Mouse (Mus musculus) kidney, embryonic 14.5 days (tissue): ENCODE data around the gene Zfp219. TPM values are rescaled to one million over a fixed set of nuclear protein-coding genes. Genes with fewer than 3 reads are reported as not detected.

Experiments
- ATAC-seq: fragments of 200-750 bp; cut with Nextera tagmentation; 2 replicates; pipeline ENCODE4 v1.8.0; 2017; ENCODE audit warnings: moderate number of reproducible peaks, mild to moderate bottlenecking, moderate TSS enrichment, moderate library complexity; ENCODE audit not compliant: low FRiP score, low TSS enrichment
- H3K27ac ChIP-seq: fragments of 300-500 bp; sonication (generic); 2 replicates; pipeline ENCODE4 v1.5.1; 2014; ENCODE audit warnings: low read depth, mild to moderate bottlenecking, low read length, moderate library complexity, mixed read lengths
- H3K27me3 ChIP-seq: fragments of 300-500 bp; sonication (generic); 2 replicates; pipeline ENCODE4 v1.6.1; 2014; ENCODE audit warnings: mild to moderate bottlenecking, low read length; ENCODE audit not compliant: control insufficient read depth, insufficient read depth
- H3K36me3 ChIP-seq: fragments of 300-500 bp; sonication (generic); 2 replicates; pipeline ENCODE4 v1.6.1; 2014; ENCODE audit warnings: low read length, mixed read lengths; ENCODE audit not compliant: control insufficient read depth, insufficient read depth
- H3K4me1 ChIP-seq: fragments of 300-500 bp; sonication (generic); 2 replicates; pipeline ENCODE4 v1.6.1; 2014; ENCODE audit warnings: low read length, mixed read lengths; ENCODE audit not compliant: control insufficient read depth, insufficient read depth
- H3K4me2 ChIP-seq: fragments of 300-500 bp; sonication (generic); replicated peaks from 2 replicates; pipeline ENCODE4 v1.6.1; 2014; ENCODE audit warnings: low read depth, mild to moderate bottlenecking, low read length
- H3K4me3 ChIP-seq: fragments of 300-500 bp; sonication (generic); 2 replicates; pipeline ENCODE4 v1.5.1; 2014; ENCODE audit warnings: mild to moderate bottlenecking, low read length
- H3K9ac ChIP-seq: fragments of 300-500 bp; sonication (generic); 2 replicates; pipeline ENCODE4 v1.6.1; 2014; ENCODE audit warnings: low read depth, mild to moderate bottlenecking, low read length, moderate library complexity
- H3K9me3 ChIP-seq: fragments of 300-500 bp; sonication (generic); 2 replicates; pipeline ENCODE4 v1.6.1; 2016; ENCODE audit warnings: low read length; ENCODE audit not compliant: control insufficient read depth
- WGBS: fragments of 180-500 bp; shearing (Covaris S2); extraction: QIAGEN DNeasy Blood & Tissue Kit; methylation state at CpG from one replicate; pipeline ENCODE4 v1.1.7; 2014; 5-methylcytosine and 5-hydroxymethylcytosine counted together
- polyA plus RNA-seq: library from polyadenylated mRNA; unstranded; fragments of >200 nt; fragmentation: Nextera tagmentation; extraction: Ambion mirVana; gene quantifications from 2 replicates; pipeline ENCODE4 v1.2.1, GENCODE M21; 2014

Zfp219 gene
- polyA plus RNA-seq, 1 experiment from 2014 or later: 45.5 TPM

DNA sequence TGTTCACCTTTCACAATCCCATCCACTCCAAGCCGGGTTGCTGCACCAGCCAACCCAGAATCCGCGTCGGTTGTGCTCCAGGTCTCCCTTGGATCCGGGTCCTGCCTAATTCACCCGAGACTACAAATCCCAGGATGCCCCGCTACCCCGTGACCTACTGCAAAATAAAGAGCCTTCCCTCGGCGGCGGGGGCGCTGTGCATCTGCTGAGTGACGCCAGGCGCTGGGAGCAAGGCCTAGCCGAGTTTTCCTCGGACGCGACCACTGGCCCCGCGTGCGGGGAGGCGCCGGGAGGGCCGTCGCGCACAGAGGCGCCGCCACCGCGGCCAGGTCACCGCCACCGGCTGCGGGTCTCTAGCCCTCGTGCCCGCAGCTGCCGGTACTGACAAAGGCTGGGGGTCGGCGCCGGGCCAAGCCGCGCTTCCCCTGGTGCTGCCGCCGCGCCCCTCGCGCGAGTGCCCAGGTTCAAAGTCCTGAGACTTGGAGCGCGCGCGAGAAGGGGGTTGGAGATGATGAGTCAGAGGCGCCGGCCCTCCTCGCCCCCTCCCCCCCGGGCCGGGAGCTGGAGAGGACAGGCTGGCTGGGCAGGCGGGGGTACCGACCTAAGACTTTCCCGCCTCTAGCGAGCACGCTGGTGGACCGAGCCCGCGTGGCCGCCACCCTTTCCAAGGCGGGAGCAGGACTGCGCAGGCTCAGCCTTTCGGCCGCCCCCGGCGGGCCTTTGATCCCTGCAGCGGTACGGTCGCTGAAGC, 768 bp downstream of the Zfp219 start:
- ATAC-seq: peak; percentile 89
- WGBS: under 1% methylated on average over 73 of the region's 74 CpGs
- H3K27ac ChIP-seq: peak overlapping the region; percentile 99

DNA sequence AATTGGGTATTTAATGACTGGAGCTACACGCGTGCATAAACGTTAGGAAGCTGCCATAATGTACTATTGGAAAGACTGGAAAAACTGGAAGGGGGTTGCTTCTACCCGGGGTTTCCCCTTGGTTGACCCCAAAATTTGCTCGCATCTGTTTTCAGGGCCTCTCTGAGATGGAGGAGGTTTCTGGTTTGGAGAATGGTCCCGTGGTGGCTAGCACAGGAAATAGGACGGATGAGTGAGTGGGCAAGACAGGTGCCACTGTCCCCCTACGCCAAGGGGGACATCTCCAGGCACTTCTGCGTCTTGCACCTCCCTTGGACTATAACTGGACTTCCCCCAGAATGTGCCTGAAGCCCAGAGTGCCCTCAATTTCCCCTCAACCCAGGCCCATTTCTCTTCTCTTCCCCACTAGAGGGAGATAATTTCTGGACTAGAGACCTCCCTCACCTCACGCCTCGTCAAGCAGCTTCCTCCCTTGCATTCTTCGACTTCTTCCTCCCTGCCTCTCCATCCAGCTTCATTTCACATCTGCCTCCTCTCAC, 1.4 kb downstream of the Zfp219 start:
- ATAC-seq: no peak
- peak overlapping the region; percentile 99 for H3K27ac ChIP-seq
- no peaks in the 10 kb centered on the region for H3K27me3 ChIP-seq
- H3K4me2 ChIP-seq: peak overlapping the region; percentile 59
- H3K4me3 ChIP-seq: peak overlapping the region; percentile 59
- peak overlapping the region; percentile 92 for H3K9ac ChIP-seq
- no peaks in the 10 kb centered on the region for H3K36me3 ChIP-seq
- no peaks in the 10 kb centered on the region for H3K9me3 ChIP-seq
- H3K4me1 ChIP-seq: peaks cover 48% of the 10 kb centered on the region
- 31% methylated on average over 12 of the region's 12 CpGs for WGBS

More for the DNA sequence above, 768 bp downstream of the Zfp219 start:
- H3K9ac ChIP-seq: peak overlapping the region; percentile 92
- H3K9me3 ChIP-seq: no peaks in the 10 kb centered on the region
- peak overlapping the region; percentile 59 for H3K4me2 ChIP-seq
- H3K36me3 ChIP-seq: no peaks in the 10 kb centered on the region
- no peaks in the 10 kb centered on the region for H3K27me3 ChIP-seq
- H3K4me1 ChIP-seq: peaks cover 48% of the 10 kb centered on the region
- H3K4me3 ChIP-seq: peak overlapping the region; percentile 59

DNA sequence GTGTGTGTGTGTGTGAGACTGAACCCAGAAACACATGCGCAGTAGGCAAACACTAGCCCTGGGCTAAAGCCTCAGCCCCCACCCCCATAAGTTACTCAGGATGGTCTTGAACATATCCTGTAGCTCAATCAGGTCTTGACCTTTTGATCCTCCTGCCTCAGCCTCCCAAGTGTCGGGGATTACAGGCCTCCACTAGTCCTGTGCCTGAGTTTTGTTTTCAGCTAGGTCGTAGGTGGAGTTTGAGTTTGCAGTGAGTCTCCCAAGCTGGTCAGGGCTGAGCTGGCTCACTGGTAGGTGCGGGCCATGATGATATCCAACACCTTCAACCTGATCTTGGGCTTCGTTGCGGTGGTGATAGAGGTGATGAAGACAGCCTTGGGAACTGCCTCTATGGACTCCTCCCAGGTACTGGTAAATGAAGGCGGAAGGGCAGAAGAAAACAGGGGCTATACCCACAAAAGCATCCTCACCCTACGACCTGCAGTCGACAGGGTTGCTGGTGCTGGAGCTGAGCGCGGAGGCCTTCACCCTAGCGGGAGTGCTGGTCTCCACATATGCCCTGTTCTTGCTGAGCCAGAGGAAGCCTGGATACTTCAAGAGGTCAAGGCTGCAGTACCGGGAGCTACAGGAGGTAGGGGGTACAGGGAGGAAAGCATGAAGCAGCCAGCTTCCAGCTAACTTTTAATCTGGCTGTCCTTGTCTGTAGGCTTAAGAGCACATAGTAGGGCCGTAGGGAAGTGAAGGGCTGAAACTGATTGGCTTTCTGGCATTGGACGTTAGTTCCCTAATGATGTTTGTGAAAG, 2.1 kb downstream of the Zfp219 start:
- 85% methylated on average over 15 of the region's 15 CpGs for WGBS
- Histone ChIP-seq H3K36me3 (no peaks in the 10 kb centered on the region), H3K4me3 (peak overlapping the region; percentile 59; the same call in 1 of the 2 replicates), H3K4me2 (peak overlapping the region; percentile 59), H3K9ac (peak overlapping the region; percentile 92; the same call in 1 of the 2 replicates), H3K4me1 (peaks cover 50% of the 10 kb centered on the region), H3K27me3 (no peaks in the 10 kb centered on the region), H3K27ac (peak overlapping the region; percentile 99), H3K9me3 (no peaks in the 10 kb centered on the region)
- ATAC-seq: no peak

DNA sequence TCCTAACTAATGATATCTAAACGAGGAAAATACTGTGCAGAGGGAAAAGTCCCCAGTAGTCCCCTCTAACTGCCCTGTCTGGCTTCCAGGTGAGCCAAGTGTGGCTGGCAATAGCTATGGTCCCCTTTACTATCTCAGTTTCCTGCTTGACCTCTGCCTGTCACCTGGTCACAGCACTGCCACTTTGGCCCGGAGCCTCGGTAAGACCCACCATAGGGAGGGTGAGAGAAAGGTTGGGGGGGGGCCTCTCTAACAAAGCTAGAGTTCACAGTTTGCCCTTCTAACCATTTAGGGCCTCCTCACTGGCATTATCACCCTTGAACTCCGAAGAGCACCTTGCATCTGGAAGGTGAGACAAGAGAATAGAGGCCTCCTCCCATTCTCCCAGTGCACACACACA, 2.9 kb downstream of the Zfp219 start:
- Histone ChIP-seq H3K36me3 (no peaks in the 10 kb centered on the region), H3K9ac (no peak overlapping the region), H3K4me3 (no peak overlapping the region), H3K4me2 (no peak overlapping the region), H3K27me3 (no peaks in the 10 kb centered on the region), H3K9me3 (no peaks in the 10 kb centered on the region), H3K27ac (no peak overlapping the region), H3K4me1 (peaks cover 57% of the 10 kb centered on the region)
- ATAC-seq: no peak
- 70% methylated on average over 4 of the region's 4 CpGs for WGBS

DNA sequence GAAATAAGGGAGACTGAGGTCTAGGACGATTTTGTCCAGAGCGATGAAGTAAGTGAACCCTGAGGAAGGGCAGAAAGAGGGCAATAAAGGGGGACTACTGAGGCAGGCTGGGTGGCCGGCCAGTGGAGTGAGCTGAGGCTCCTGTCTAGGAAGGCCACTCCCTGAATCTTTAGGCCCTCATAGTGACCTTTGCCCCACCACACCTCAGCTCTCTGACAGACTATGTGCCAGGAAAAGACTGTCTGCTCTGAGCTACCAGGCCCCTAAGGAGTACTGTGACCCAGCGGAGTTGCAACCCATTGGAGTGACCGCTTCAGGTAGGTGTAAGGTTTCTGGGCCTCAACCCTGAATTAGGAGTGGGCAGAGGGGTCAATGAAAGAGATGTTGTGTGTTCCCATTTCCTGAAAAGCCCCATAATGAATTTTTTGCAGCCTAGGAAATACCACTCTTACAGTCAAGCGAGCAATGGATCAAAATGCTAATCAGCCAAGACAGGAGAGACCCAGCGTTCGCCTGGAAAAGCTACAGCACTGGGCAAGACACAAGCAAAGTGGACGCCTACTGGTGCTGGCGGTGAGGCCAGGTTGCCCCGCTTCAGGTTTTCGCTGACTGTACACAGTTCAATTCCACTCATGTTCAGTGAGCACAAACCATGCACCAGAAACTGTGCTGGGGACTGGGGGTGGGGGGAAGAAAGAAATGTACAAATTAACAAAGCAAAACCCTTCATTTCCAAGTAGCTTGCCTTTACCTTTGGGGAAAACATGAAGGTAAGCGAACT, 3.7 kb downstream of the Zfp219 start:
- ATAC-seq: no peak

DNA sequence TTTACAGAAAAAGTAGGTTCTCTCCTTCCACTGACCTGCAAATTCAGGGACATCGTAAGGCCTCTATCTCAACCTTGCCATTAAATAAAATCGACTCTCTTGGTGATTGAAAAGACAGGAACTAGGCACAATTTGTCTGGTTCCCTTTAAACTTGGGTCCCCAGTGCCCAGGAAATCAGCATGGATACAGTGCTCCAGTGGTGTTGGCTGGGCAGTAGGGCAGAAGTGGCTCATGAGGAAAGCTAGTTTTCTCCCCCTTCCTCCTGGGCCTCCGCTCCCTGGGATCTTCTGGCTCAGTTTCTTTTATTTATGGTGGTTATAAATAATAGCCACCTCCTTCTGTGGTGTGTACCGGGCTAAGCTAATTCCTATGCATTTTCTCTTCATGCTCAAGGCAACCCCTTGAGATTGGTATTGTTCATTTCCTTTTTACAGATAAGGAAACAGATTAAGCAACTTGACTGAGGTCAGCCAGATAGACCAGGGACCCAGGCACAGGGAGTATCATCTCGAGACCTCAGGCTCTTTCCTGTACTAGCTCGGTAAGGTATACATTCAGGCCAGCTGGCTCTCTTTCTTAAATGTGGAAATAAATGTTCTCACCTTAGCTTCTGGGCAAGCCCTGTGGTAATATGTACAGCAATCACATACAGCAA, 5.0 kb downstream of the Zfp219 start, which contains the start of gene Tmem253:
Gene Tmem253, plus strand, starts transcription at position 214 of the 656 bp plus-strand sequence.
- H3K9me3 ChIP-seq: no peaks in the 10 kb centered on the region
- H3K9ac ChIP-seq: peak within 1 kb of the TSS; percentile 93
- peak within 1 kb of the TSS; percentile 71 for H3K4me3 ChIP-seq
- WGBS: 13% methylated on average over 6 of the region's 6 CpGs
- no peaks in the 10 kb centered on the region for H3K27me3 ChIP-seq
- H3K27ac ChIP-seq: peak within 1 kb of the TSS; percentile 91
- peaks cover 53% of the 10 kb centered on the region for H3K4me1 ChIP-seq
- peak within 1 kb of the TSS; percentile 52 for H3K4me2 ChIP-seq
- H3K36me3 ChIP-seq: no peaks in the 10 kb centered on the region
- no peak for ATAC-seq

More for the DNA sequence above, 3.7 kb downstream of the Zfp219 start:
- Histone ChIP-seq H3K27me3 (no peaks in the 10 kb centered on the region), H3K4me1 (peaks cover 55% of the 10 kb centered on the region), H3K27ac (0 out of 2 replicates have a peak overlapping the region, but pooled peaks have one; percentile 37), H3K9me3 (no peaks in the 10 kb centered on the region), H3K4me2 (no peak overlapping the region), H3K9ac (peak overlapping the region; percentile 28; the same call in 1 of the 2 replicates), H3K4me3 (no peak overlapping the region), H3K36me3 (no peaks in the 10 kb centered on the region)
- 66% methylated on average over 13 of the region's 13 CpGs for whole genome bisulfite sequencing

DNA sequence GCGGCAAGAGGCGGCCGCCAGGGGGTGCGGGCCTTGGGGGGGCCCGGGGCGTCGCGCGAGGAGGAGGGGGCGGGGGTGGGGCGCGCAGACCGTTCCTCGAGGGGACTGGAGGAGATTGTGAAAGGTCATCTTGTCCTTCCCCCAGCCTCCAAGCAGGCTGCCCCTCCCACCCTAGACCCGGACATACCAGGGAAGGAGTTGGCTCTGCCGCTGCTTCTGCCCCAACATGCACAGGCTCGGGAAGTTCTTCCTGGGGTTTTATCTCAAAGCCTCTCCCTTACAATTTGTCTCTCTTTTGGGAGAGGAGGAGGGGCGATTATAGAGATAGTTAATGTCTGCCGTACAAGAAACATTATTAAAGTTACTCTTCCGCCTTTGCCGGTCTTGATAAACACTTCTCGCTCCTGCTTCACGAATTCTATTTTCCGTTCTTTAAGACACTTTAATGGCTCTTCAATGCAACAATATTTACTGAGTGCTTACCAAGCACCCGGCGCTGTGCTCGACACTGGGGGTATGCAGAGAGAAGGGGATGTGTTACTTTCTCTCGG, 5.7 kb downstream of the Zfp219 start:
- Histone ChIP-seq H3K36me3 (no peaks in the 10 kb centered on the region), H3K9me3 (no peaks in the 10 kb centered on the region), H3K27ac (peak overlapping the region; percentile 91), H3K4me1 (peaks cover 60% of the 10 kb centered on the region), H3K9ac (peak overlapping the region; percentile 93), H3K4me2 (peak overlapping the region; percentile 52), H3K4me3 (peak overlapping the region; percentile 71), H3K27me3 (no peaks in the 10 kb centered on the region)
- peak; percentile 37 for ATAC-seq
- WGBS: under 1% methylated on average over 21 of the region's 28 CpGs
